Mouse (Mus musculus): ENCODE measurements around the gene Kcnq4. TPM values are rescaled to one million over a fixed set of nuclear protein-coding genes. Genes with fewer than 3 reads are reported as not detected.

Gene Kcnq4
- polyA plus RNA-seq, 1 experiment from 2014 or later: 4.6 TPM

DNA sequence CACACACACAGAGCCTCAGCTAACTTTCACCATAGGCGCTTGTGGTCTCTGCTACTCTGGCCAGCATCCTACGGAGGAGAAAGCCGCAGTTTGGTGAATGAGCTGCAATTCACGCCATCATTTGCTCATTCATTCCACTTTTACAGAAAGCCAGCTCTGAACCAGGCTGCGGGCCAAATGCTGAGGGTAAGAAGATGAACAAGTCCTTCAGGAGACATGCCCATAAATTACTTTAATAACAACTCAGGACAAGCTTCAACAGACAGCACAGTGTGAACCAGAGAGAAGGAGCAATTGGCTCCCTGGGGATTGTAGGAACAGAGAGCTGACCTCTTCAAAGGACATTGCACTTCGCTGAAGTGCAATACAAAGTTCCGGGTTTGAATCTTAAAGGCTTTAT is 82.6 kb downstream of the Kcnq4 start:
- WGBS: 70% methylated on average over 7 of the region's 7 CpGs
- DNase-seq (ENCODE audit: low spot score): no peak
- Histone ChIP-seq H3K4me1 (replicated peaks) (peaks cover 27% of the 10 kb centered on the region), H3K9me3 (no peaks in the 10 kb centered on the region), H3K4me3 (peak overlapping the region; percentile 74; the same call in 1 of the 2 replicates), H3K27me3 (ENCODE audit: insufficient read depth, poor library complexity, severe bottlenecking) (peaks cover 53% of the 10 kb centered on the region), H3K27ac (no peak overlapping the region), H3K36me3 (no peaks in the 10 kb centered on the region)

GRCm38 (mm10) chr4:120665144-120665700 is 83.2 kb downstream of the Kcnq4 start:
- peak; percentile 27 for DNase-seq (ENCODE audit: low spot score)
- peaks cover 27% of the 10 kb centered on the region for H3K4me1 ChIP-seq (replicated peaks)
- H3K9me3 ChIP-seq: no peaks in the 10 kb centered on the region
- H3K36me3 ChIP-seq: no peaks in the 10 kb centered on the region
- H3K4me3 ChIP-seq: no peak overlapping the region
- H3K27me3 ChIP-seq (ENCODE audit: insufficient read depth, poor library complexity, severe bottlenecking): peaks cover 48% of the 10 kb centered on the region
- H3K27ac ChIP-seq: no peak overlapping the region
- 35% methylated on average over 4 of the region's 4 CpGs for WGBS

DNA sequence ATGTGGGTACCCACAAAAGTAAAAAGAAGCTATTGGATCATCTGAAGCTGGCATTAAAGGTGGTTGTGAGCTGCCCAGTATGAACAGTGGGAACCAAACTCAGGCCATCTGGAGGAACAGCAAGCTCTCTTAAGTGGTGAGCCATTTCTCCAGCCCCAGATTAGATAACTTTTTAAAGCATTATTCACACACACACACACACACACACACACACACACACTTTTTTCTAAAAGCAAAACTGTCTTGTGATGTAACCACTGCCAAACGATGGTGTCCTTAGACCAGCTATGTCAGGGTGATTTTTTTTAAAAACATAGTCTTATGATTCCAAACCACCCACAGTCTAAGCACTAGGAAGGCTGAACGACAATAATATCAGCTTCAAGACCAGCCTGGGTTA is 83.8 kb downstream of the Kcnq4 start:
- H3K9me3 ChIP-seq: no peaks in the 10 kb centered on the region
- H3K27me3 ChIP-seq (ENCODE audit: insufficient read depth, poor library complexity, severe bottlenecking): peaks cover 44% of the 10 kb centered on the region
- H3K4me1 ChIP-seq (replicated peaks): peaks cover 27% of the 10 kb centered on the region
- H3K27ac ChIP-seq: no peak overlapping the region
- 80% methylated on average over 2 of the region's 2 CpGs for WGBS
- H3K36me3 ChIP-seq: no peaks in the 10 kb centered on the region
- DNase-seq (ENCODE audit: low spot score): no peak
- H3K4me3 ChIP-seq: no peak overlapping the region

GRCm38 (mm10) chr4:120660485-120660884 is 87.9 kb downstream of the Kcnq4 start:
- H3K27ac ChIP-seq: no peak overlapping the region
- peaks cover 7% of the 10 kb centered on the region for H3K27me3 ChIP-seq (ENCODE audit: insufficient read depth, poor library complexity, severe bottlenecking)
- 82% methylated on average over 4 of the region's 4 CpGs for WGBS
- no peak for DNase-seq (ENCODE audit: low spot score)
- no peaks in the 10 kb centered on the region for H3K36me3 ChIP-seq
- no peaks in the 10 kb centered on the region for H3K9me3 ChIP-seq
- H3K4me3 ChIP-seq: no peak overlapping the region
- H3K4me1 ChIP-seq (replicated peaks): peaks cover 5% of the 10 kb centered on the region; the same call in 1 of the 2 replicates

DNA sequence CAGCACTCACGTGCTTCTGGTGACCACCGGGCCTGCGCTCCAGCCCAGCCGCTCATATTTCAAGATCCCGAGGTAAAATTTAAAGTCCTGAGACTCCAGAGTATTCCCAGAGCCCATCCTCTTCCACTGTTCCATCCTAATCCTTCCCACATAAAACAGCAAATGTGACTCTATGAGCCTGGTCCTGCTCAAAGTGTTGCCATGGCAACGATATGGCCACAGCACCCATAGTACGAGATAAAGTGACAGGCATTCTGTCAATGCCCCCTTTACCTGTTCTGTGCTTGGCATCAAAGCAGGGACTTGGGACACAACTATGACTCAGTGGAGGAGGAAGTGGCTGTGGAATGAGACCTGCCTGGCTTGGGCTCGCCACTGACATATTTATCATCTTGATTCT is 92.5 kb downstream of the Kcnq4 start:
- H3K36me3 ChIP-seq: no peaks in the 10 kb centered on the region
- 80% methylated on average over 8 of the region's 8 CpGs for WGBS
- no peaks in the 10 kb centered on the region for H3K4me1 ChIP-seq (replicated peaks)
- no peak for DNase-seq (ENCODE audit: low spot score)
- 0 out of 2 replicates have a peak, but pooled peaks cover 4% of the 10 kb centered on the region for H3K9me3 ChIP-seq
- H3K27me3 ChIP-seq (ENCODE audit: insufficient read depth, poor library complexity, severe bottlenecking): peaks cover 29% of the 10 kb centered on the region
- H3K27ac ChIP-seq: no peak overlapping the region
- no peak overlapping the region for H3K4me3 ChIP-seq

GRCm38 (mm10) chr4:120650208-120650592 is 98.2 kb downstream of the Kcnq4 start:
- no peak for DNase-seq (ENCODE audit: low spot score)
- WGBS: 23% methylated on average over 7 of the region's 7 CpGs
- H3K4me1 ChIP-seq (replicated peaks): peaks cover 21% of the 10 kb centered on the region
- peaks cover 72% of the 10 kb centered on the region for H3K27me3 ChIP-seq (ENCODE audit: insufficient read depth, poor library complexity, severe bottlenecking)
- H3K27ac ChIP-seq: peak overlapping the region; percentile 83
- no peaks in the 10 kb centered on the region for H3K36me3 ChIP-seq
- H3K4me3 ChIP-seq: peak overlapping the region; percentile 65
- H3K9me3 ChIP-seq: 0 out of 2 replicates have a peak, but pooled peaks cover 4% of the 10 kb centered on the region

DNA sequence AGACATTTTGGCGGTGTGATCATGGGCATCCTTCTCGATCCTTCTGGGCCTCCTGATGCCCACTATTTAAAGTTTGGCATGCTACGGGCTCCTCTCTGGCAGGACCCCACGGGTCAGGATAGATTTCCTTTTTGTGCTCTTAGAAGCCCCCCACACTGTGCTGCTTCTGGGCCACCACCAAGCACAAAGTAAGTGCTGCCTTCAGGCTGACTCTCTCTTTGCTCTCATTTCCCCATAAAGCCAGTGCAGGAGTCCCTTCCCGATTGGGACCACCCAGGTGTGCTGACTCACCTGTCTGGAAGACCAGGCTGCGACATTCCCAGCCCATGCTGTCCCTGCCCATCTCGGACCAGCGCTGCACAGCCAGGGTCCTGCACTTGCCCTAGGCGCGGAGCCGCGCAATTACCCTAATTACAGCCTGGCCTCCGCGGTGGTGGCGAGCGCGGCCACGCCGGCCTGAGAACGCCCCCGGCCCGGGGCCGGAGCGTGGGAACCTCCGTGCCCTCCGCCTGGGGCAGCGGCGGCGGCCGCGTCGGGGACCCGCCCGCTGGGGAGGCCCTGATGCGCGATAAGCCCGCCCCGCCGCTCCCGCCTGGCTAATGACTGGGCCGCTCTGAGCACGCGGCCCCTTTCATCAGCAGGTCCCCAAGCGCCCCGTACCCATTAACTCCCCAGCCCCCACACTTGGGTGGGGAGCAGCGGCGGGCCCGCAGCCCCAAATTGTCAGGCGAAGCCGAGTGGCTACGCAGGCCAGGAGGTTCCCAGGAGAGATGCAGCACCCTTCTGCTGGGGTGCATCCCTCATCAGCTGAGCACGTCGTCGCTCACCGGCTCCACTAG is 98.8 kb downstream of the Kcnq4 start:
- Histone ChIP-seq H3K9me3 (0 out of 2 replicates have a peak, but pooled peaks cover 4% of the 10 kb centered on the region), H3K4me1 (replicated peaks) (peaks cover 21% of the 10 kb centered on the region), H3K36me3 (no peaks in the 10 kb centered on the region), H3K27ac (peak overlapping the region; percentile 83), H3K4me3 (peak overlapping the region; percentile 65), H3K27me3 (ENCODE audit: insufficient read depth, poor library complexity, severe bottlenecking) (peaks cover 67% of the 10 kb centered on the region)
- 4% methylated on average over 54 of the region's 55 CpGs for WGBS
- peak; percentile 54 for DNase-seq (ENCODE audit: low spot score)

MicroRNA genes within 50 kb of the gene (microRNA counts, 519-probe panel; counts per million panel counts)
- 1,255 counts per million, percentile 77 among the panel's probes with 10 or more counts for microRNA mmu-miR-30e

Other genes with a start within 250 kb of the Kcnq4 start
- gene Slfnl1, start 216.4 kb downstream of the Kcnq4 start, polyA plus RNA-seq (2016; fragmentation: Nextera tagmentation; extraction: Ambion mirVana): 0.09 TPM in 1 of 2 replicates, not detected in the other
- 117 and 134 TPM in 2 replicates for gene Ctps, start 178.3 kb downstream of the Kcnq4 start, polyA plus RNA-seq (2016; fragmentation: Nextera tagmentation; extraction: Ambion mirVana)
- not detected in 2 replicates for gene Gm8439, start 159.9 kb downstream of the Kcnq4 start, polyA plus RNA-seq (2016; fragmentation: Nextera tagmentation; extraction: Ambion mirVana)
- gene Cited4, start 82.0 kb downstream of the Kcnq4 start, polyA plus RNA-seq (2016; fragmentation: Nextera tagmentation; extraction: Ambion mirVana): 16.5 and 17.3 TPM in 2 replicates
- gene Nfyc, start 83.0 kb upstream of the Kcnq4 start, polyA plus RNA-seq (2016; fragmentation: Nextera tagmentation; extraction: Ambion mirVana): 124 and 135 TPM in 2 replicates
- gene Rims3, start 106.2 kb upstream of the Kcnq4 start, polyA plus RNA-seq (2016; fragmentation: Nextera tagmentation; extraction: Ambion mirVana): 3.9 and 5.2 TPM in 2 replicates
- 32.3 and 34.8 TPM in 2 replicates for gene Exo5, start 176.4 kb upstream of the Kcnq4 start, polyA plus RNA-seq (2016; fragmentation: Nextera tagmentation; extraction: Ambion mirVana)
- gene Zfp69, start 203.1 kb upstream of the Kcnq4 start, polyA plus RNA-seq (2016; fragmentation: Nextera tagmentation; extraction: Ambion mirVana): 9.2 and 9.3 TPM in 2 replicates

Data from hindbrain, embryonic 10.5 days (tissue).